Mouse (Mus musculus) testis, adult 2 months (tissue): ENCODE measurements around the gene Casz1. TPM values are rescaled to one million over a fixed set of nuclear protein-coding genes. Genes with fewer than 3 reads are reported as not detected.

Experiments
- H3K27ac ChIP-seq: fragments of 200-500 bp; 2 replicates; pipeline ENCODE4 v1.5.1; 2012; ENCODE audit warnings: low read depth, low read length; ENCODE audit not compliant: control insufficient read depth, insufficient read depth
- H3K27me3 ChIP-seq: fragments of 200-500 bp; 2 replicates; pipeline ENCODE4 v1.6.1; 2012; ENCODE audit warnings: mild to moderate bottlenecking, low read length, moderate library complexity; ENCODE audit not compliant: control insufficient read depth, insufficient read depth
- H3K36me3 ChIP-seq: fragments of 200-500 bp; 2 replicates; pipeline ENCODE4 v1.6.1; 2012; ENCODE audit warnings: mild to moderate bottlenecking, low read length; ENCODE audit not compliant: control insufficient read depth, insufficient read depth
- H3K4me1 ChIP-seq: fragments of 200-500 bp; 2 replicates; pipeline ENCODE4 v1.6.1; 2012; ENCODE audit warnings: low read length; ENCODE audit not compliant: control insufficient read depth, insufficient read depth
- H3K4me3 ChIP-seq: fragments of 200-500 bp; 2 replicates; pipeline ENCODE4 v1.5.1; 2012; ENCODE audit warnings: low read depth, mild to moderate bottlenecking, low read length, moderate library complexity, mixed read lengths; ENCODE audit not compliant: control insufficient read depth
- CTCF ChIP-seq: fragments of 200-500 bp; IDR thresholded peaks from 2 replicates; pipeline ENCODE4 v1.5.1; 2012; ENCODE audit warnings: low read depth, mild to moderate bottlenecking, inconsistent platforms, low read length, moderate library complexity; ENCODE audit not compliant: control insufficient read depth, insufficient read depth, insufficient replicate concordance
- POLR2A ChIP-seq: fragments of 200-500 bp; IDR thresholded peaks from 2 replicates; pipeline ENCODE4 v1.6.1; 2012; ENCODE audit warnings: low read depth, mild to moderate bottlenecking, inconsistent platforms, low read length, moderate library complexity; ENCODE audit not compliant: control insufficient read depth
- polyA plus RNA-seq: library from polyadenylated mRNA; depleted of rRNA; stranded (reverse); fragments of >200 nt; gene quantifications from 2 replicates; pipeline ENCODE4 v1.2.3, GENCODE M21; 2012

Casz1 gene
- polyA plus RNA-seq, 1 experiment = 8.5 TPM

- Histone ChIP-seq H3K27ac (no peak overlapping the region), H3K4me1 (peaks cover 3% of the 10 kb centered on the region; the same call in 1 of the 2 replicates), H3K4me3 (no peak overlapping the region), H3K36me3 (no peaks in the 10 kb centered on the region), H3K27me3 (no peaks in the 10 kb centered on the region)
- TF ChIP-seq CTCF (no peak), POLR2A (no peak)
Observed at GRCm38 (mm10) chr4:148878984-148879610, 74.9 kb downstream of the Casz1 start.

GRCm38 (mm10) chr4:148879631-148880030 lies 75.4 kb downstream of the Casz1 start:
- H3K27me3 ChIP-seq = no peaks in the 10 kb centered on the region
- no peaks in the 10 kb centered on the region for H3K4me1 ChIP-seq
- H3K27ac ChIP-seq = no peak overlapping the region
- H3K36me3 ChIP-seq = no peaks in the 10 kb centered on the region
- no peak overlapping the region for H3K4me3 ChIP-seq
- TF ChIP-seq CTCF = no peak
- TF ChIP-seq POLR2A = no peak

GRCm38 (mm10) chr4:148881001-148881669 lies 76.9 kb downstream of the Casz1 start:
- Histone ChIP-seq H3K4me1 (no peaks in the 10 kb centered on the region), H3K27me3 (no peaks in the 10 kb centered on the region), H3K36me3 (no peaks in the 10 kb centered on the region), H3K4me3 (no peak overlapping the region), H3K27ac (no peak overlapping the region)
- no peak for TF ChIP-seq POLR2A
- no peak for TF ChIP-seq CTCF

- Histone ChIP-seq H3K4me1 (no peaks in the 10 kb centered on the region), H3K27me3 (no peaks in the 10 kb centered on the region), H3K36me3 (no peaks in the 10 kb centered on the region), H3K27ac (no peak overlapping the region), H3K4me3 (no peak overlapping the region)
- no peak for TF ChIP-seq CTCF
- TF ChIP-seq POLR2A = no peak
Observed at GRCm38 (mm10) chr4:148881838-148882237, 77.6 kb downstream of the Casz1 start.

- H3K4me1 ChIP-seq = no peaks in the 10 kb centered on the region
- H3K27ac ChIP-seq = no peak overlapping the region
- H3K36me3 ChIP-seq = no peaks in the 10 kb centered on the region
- TF ChIP-seq POLR2A (no peak), CTCF (no peak)
- H3K4me3 ChIP-seq = no peak overlapping the region
- H3K27me3 ChIP-seq = no peaks in the 10 kb centered on the region
Observed at GRCm38 (mm10) chr4:148882360-148882929, 78.2 kb downstream of the Casz1 start.

- Histone ChIP-seq H3K27ac (no peak overlapping the region), H3K27me3 (no peaks in the 10 kb centered on the region), H3K4me3 (no peak overlapping the region), H3K4me1 (no peaks in the 10 kb centered on the region), H3K36me3 (no peaks in the 10 kb centered on the region)
- TF ChIP-seq POLR2A = no peak
- TF ChIP-seq CTCF = no peak
Observed at GRCm38 (mm10) chr4:148884596-148884995, 80.4 kb downstream of the Casz1 start.

GRCm38 (mm10) chr4:148885401-148885800 lies 81.2 kb downstream of the Casz1 start:
- Histone ChIP-seq H3K27ac (no peak overlapping the region), H3K4me1 (peaks cover 4% of the 10 kb centered on the region), H3K27me3 (no peaks in the 10 kb centered on the region), H3K36me3 (no peaks in the 10 kb centered on the region), H3K4me3 (no peak overlapping the region)
- TF ChIP-seq CTCF (no peak), POLR2A (no peak)
